Comparison of ENCODE assay signal across 8 mouse cellular contexts in the genomic region with DNA sequence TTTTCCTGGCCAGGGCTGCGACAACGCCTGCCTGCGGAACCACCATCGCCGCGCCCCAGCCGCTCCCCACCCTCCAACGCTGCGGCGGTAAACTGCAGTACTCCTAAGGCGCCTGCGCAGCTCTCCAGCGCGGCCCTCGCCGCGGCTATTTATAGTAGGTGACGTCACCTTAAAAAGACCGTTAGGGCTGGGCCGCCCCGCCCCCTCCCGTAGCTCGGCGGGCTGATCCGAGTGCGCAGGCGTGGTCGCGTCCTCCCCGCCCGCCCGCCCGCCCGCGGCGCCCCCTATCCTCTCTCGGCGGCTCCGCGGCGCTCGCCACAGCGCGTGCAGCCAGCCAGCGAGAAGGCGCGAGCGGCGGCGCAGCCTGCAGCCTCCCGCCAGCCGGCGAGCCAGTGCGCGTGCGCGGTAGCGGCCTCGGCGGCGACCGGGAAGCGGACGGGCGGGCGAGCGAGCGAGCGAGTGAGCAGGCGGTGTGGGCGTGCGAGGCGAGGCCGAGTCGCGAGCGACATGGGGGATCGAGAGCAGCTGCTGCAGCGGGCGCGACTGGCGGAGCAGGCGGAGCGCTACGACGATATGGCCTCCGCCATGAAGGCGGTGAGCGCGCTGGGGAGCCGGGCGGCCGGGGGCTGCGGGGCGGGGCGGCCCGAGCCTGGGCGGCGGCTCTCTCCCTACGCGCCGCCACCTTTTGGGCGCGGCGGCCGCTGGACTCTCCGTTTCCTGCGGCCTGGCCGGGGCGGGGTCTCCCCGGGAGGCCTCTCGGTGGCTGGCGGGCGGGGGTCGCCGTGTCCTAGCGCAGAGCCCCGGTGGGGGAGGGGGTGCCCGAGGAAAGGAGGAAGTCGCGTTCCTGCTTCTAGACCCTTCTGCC. TPM values are rescaled to one million over a fixed set of nuclear protein-coding genes. Genes with fewer than 3 reads are reported as not detected.
DNase-seq lines count a peak whose midpoint lies in the region; ATAC-seq and TF ChIP-seq lines count a peak whose summit lies in the region.

Gene Ywhah (plus strand): TSS at position 256 of the 865 bp plus-strand sequence.

- no peaks in the 10 kb centered on the region; the same call in 1 of the 2 replicates for H3K36me3 ChIP-seq in forebrain, embryonic 15.5 days

- TF ChIP-seq POLR2A in lung, adult 2 months (IDR thresholded peaks at IDR 0.05; ENCODE audit: borderline replicate concordance, extremely low read depth, low read depth, low read length) = peak; percentile 95

- H3K27ac ChIP-seq in forebrain, embryonic 15.5 days (replicated peaks) = peak within 1 kb of the TSS; percentile 99

- H3K27me3 ChIP-seq in forebrain, embryonic 15.5 days = no peaks in the 10 kb centered on the region

- H3K4me1 ChIP-seq in forebrain, embryonic 15.5 days = peaks cover 46% of the 10 kb centered on the region
- peaks cover 12% of the 10 kb centered on the region for H3K4me1 ChIP-seq in lung, adult 2 months (ENCODE audit: control insufficient read depth, insufficient read depth, low read length)

- no peaks in the 10 kb centered on the region for H3K9me3 ChIP-seq in forebrain, embryonic 15.5 days

- WGBS in forebrain, embryonic 15.5 days = under 1% methylated on average over 98 of the region's 121 CpGs
- under 1% methylated on average over 120 of the region's 121 CpGs for WGBS in lung, adult 2 months

- peak within 1 kb of the TSS; percentile 71 for H3K4me3 ChIP-seq in forebrain, embryonic 15.5 days
- H3K4me3 ChIP-seq in lung, adult 2 months (replicated peaks; ENCODE audit: extremely low read depth, low read depth, low read length) = peak within 1 kb of the TSS; percentile 69

- TF ChIP-seq CTCF in lung, adult 2 months (IDR thresholded peaks at IDR 0.05; ENCODE audit: insufficient read depth, low read length) = no peak

- DNase-seq in ES-CJ7 (ENCODE audit: low read depth, low spot score) = peak; percentile 96
- DNase-seq in cerebellum, adult 11 months = peak; percentile 98
- DNase-seq in heart, postnatal 25 days (ENCODE audit: low spot score) = peak; percentile 93
- DNase-seq in layer of hippocampus, adult 18-20 months (ENCODE audit: low spot score in 2 of 2) = peak; percentile 95 to 99
- DNase-seq in lung, adult 2 months = peak; percentile 90
- DNase-seq in thymus, adult 18-20 months = peak; percentile 94

- ATAC-seq in forebrain, embryonic 15.5 days (replicated peaks) = peak; percentile 98
- peak; percentile 87 for ATAC-seq in neutrophil, adult 5-6 weeks (ENCODE audit: extremely low read depth, insufficient number of reproducible peaks, low FRiP score, poor library complexity, severe bottlenecking)

- peak within 1 kb of the TSS; percentile 87 for H3K4me2 ChIP-seq in forebrain, embryonic 15.5 days (replicated peaks)

- peak within 1 kb of the TSS; percentile 87 for H3K9ac ChIP-seq in forebrain, embryonic 15.5 days (replicated peaks)

- intact Hi-C loops in heart, postnatal 25 days (cut with DNase I) = no loop called here

RNA-seq across cellular contexts. Expression of gene Ywhah, which starts in this region (rescaled TPM):
- polyA plus RNA-seq in forebrain, embryonic 15.5 days (2015; fragmentation: Nextera tagmentation; extraction: Ambion mirVana) = 569 and 595 TPM in 2 replicates
- total RNA-seq in heart, postnatal 25 days (2021) = 100 to 1,000 TPM in 1 of 2 experiments, 10 to 100 TPM in 1; 93.4 to 103 TPM
- 1,000 to 10,000 TPM; 1,080 to 1,138 TPM for total RNA-seq in layer of hippocampus, adult 18-20 months (2021)
- 136 and 154 TPM in 2 replicates for polyA plus RNA-seq in lung, adult 2 months (2012; rRNA removed)
- 130 and 149 TPM in 2 replicates for total RNA-seq in neutrophil, adult 5-6 weeks (2017)

Comparison
In these comparisons a context has a peak if more than half of its experiments do, and no peak if none do; other contexts are left out.
1. Peak in every context shown above with its lines: DNase-seq, ATAC-seq, H3K4me3 ChIP-seq and H3K27ac ChIP-seq.